Mouse (Mus musculus): ENCODE results near the gene Appl1.
"Not testable (repeated sequence)": the region's sequence is repeated elsewhere in the genome, so short reads cannot be mapped to it uniquely, and the experiment has no call there.

Appl1 gene

DNA sequence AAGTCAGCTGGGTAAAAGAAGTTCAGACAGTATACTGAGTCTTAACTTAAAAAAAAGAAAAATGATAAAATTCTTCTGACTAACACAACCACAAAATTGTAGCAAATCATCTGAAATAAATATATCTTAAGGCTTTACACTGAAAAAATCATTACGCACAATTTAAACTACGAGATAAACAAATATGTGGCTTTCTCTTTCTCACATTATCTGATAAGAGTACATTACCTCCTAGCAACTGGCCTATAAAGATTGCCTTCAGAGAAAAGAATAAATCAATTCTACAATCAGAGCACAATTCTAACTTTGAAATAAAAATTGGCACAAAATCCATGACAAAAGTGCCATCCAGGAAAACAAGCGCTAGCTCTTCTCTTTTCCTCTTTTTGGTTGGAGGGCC, 1.9 kb downstream of the Appl1 start:
- DNase-seq (ENCODE audit: low spot score), result no peak

DNA sequence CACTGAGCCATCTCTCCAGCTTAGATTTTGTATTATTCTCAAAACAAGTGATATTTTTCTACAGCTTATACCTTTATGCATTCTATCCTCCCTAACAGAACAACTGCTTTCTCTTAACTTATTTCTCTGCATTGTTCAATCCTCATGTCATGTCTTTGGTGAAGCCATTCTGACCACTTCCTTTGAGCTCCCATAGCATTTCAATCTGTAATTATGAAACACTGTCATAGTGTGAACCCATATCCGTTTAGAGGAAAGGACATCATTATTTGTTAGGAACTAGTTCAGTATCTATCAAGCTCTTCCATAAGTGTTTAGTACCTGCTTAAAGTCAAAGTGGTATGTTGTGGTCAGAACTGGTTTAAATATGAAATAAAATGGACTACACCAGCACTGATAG, 10.5 kb downstream of the Appl1 start:
- DNase-seq (ENCODE audit: low spot score), result no peak

DNA sequence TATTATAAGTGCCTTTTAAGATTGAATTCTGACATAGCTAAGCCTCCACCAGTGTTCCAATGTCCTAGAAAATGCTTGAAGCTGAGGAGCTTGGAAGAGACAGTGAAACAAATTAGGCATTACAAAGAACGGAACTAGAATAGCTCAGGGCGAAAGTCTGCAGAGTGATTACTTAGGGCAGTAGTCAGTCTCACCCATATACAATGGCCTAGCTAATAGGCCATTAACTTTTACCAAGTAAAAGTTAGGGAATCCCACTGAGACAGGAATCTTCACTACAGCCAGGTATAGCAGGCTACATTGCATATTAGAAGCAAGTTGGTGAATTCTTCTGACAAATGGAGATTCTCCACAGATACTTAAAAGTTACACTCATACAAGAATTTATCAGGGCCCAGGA, 14.9 kb downstream of the Appl1 start:
- DNase-seq (ENCODE audit: low spot score), result not testable (repeated sequence)

DNA sequence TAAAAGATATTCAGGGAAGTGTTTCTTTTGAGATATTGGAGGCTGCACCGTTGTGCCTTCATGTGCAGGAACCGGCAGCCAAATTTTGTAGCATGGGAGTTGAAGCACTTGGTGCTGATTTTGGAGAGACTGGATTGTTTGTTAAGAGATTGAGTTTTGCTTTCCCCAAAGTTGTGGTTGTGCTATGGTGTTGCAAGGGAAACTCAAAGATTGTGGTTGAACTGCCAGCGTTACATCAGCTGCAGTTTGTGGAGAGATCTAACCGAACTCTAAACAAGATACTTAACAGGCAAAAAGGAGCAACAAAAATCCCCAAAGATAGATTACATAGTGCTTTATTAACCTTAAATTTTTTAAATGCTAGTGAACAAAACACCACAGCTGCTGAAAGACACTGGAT, 35.5 kb downstream of the Appl1 start:
- no peak for DNase-seq (ENCODE audit: low spot score)

DNA sequence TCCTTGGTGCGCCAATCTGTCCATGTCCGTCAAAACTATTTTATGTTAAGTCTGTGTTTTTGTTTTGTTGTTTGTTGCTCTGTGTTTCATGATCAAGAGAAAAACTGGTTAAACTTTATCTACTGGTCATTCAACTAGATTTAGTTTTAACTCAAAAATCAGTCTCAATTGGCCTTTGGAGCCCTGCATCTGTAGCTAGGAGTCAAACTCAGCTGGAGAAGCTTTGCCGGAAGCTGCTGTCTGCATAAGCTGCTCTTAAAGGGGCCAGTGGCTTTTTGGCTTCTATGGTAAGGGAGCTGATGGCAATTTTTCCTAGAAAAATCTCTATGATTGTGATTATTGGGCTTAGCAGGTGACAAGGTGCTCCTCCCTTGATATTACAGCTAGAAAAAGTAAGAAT, 36.1 kb downstream of the Appl1 start:
- no peak for DNase-seq (ENCODE audit: low spot score)

DNA sequence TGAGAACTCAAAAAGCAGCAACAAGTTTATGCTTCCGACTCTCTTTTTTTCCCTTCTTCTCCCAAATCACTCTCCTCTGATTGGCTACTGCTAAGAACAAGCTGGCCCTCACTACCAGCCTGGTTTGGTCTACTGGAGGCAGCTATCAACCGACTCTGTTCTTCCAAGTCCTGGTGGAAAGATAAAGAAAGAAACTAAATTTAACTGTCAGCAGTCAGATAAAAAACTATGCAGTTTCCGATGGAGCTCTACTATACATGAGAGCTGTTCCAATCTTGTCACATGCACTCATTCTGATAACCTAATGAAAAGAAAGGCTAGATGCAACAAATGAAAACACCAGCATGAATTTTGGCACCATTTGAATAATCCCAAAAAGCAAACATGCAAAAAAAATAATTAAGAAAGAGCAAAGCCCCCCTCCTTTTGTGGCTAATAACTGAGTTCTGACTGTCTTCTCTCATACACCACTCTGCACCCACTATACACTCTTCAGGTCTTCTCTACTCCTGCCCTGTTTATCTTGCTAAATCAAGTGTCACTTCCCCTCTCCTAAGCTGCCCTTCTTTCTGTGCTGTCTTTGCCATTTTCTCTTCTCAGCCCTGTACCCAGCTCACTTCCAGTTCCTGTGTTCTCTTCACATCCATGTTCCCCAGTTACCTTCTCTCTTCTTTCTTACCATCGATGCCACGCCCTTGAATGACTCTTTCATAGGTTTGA, 47.2 kb downstream of the Appl1 start:
- no peak for DNase-seq (ENCODE audit: low spot score)

DNA sequence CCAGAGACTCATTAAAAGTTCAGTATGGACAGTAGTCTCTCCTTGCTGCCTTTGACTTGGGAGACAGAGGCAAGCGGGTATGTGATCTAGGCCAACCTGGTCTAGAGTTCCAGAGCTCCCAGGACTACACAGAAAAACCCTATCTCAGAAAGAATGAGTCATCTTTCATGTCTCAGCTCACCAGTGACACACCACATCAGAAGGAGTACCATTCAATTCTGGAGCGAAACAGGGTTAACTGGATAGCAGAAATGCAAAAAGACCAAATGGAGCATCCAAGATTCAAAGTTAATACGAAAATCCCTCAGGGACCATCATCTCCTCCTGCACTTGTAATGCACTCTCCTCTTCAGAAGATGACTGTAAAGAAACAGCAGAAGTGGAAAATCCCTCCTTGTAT, 51.7 kb downstream of the Appl1 start:
- no peak for DNase-seq (ENCODE audit: low spot score)

DNA sequence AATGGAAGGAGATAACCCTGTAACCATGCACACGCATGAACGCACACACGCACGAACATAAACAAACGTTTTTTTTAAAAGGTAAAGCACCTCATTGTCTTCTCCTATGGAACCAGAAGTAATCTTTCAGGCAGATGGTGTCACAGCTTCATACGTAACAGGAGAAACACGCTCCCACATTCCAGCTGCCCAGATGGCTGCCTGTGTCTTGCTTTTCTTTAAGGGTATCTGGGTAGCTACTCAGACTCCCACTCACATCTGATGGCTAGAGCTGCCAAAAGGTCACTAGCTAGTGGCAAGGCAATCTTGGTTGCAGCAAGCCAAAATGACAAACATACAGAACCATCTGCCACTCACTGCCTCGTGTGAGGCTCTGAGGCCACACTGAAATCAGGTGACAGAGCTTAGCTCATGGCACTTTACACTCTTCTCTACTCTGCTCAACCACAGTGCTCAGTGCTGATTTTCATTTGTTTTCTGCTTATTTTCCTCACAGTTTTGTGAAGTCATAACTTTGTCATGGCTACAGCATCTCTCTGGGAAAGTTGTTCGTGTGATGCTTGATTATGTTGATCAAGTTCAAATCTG, 57.3 kb downstream of the Appl1 start:
- no peak for DNase-seq (ENCODE audit: low spot score)

DNA sequence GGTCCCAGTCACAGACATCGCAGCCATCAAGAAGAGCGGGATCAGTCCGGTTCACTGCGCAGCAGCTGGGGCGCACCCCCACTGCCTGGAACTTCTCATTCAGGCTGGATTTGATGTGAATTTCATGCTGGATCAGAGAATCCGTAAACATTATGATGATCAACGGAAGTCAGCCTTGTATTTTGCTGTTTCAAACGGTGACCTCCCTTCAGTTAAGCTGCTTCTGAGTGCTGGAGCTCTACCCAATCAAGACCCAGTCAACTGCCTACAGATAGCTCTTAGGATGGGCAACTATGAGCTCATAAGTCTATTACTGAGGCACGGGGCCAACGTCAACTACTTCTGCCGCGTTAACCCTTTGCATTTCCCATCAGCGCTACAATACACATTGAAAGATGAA, 59.2 kb downstream of the Appl1 start:
- DNase-seq (ENCODE audit: low spot score), result no peak

DNA sequence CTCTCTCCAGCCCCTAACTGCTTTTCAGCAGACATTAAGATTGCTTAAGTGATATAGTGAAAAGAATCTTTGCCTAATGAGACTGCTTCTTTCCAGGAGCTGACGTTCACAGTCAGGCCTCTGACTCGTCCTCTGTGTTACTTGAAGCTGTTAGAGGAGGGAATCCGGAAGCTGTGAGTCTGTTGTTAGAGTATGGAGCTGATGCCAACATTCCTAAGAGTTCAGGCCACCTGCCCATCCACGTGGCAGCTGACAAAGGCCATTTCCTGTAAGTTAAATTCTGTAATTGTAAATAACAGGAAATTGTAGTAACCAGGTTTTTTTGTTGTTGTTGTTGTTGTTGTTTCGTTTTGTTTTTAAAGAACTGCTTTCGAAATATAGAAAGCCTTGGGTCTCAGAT, 59.8 kb downstream of the Appl1 start:
- DNase-seq (ENCODE audit: low spot score), result no peak

DNA sequence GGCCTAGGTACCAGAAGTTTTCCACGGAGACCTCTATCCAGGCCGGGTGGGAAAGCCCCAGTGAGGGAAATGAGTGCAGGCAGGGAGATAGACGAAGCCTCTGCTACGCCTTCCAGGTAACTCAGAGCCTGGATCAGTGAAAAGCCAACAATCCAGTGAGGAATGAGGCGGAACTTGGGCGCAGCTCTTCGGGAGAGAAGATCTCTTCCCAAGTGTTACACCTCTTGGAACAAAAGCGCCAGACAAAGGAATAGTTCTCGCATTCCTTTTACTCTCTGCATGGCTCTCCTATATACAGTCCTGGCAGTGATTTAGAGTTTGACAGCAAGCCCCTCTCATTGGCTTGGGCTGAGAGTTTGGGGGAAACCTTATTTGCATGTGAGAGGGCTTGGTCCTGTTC, 60.6 kb downstream of the Appl1 start:
- DNase-seq (ENCODE audit: low spot score), result not testable (repeated sequence)

DNA sequence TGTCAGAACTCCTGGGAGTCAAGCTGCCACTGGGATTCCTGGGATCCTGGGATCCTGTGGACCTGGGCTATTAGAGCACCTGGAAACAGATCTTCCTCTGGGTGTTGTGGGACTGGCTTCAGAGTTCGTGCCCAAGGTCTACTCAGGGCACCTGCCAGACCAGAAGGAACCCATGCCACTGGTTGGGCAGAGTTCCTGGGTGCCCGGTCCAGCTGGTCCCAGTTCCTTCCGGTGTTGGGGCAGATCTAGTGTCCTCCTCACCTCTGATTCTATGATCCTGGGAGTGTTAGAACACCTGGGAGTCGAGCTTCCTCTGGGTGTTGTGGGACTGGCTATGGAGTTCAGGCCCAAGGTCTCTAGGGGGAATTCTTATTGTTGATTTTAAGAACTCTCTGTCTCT, 63.6 kb downstream of the Appl1 start:
- no peak for DNase-seq (ENCODE audit: low spot score)

DNA sequence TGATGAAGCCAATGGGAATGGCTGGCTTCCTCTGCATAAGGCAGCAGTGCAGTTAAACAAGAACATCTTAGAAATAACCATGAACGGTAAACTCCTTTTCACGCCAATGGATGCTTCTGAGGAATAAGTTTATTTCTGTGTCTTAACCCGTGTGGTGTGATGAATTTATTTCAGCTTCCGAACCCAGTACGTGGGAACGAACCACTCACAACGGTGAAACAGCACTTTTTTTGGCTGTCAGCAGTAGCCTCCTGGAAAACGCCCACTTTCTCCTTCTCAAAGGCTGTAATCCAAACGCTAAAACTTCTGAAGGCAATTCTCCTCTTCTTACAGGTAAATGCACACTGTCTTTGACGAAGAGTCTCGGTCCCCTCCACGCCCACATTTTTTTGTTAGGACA, 70.1 kb downstream of the Appl1 start:
- no peak for DNase-seq (ENCODE audit: low spot score)

DNA sequence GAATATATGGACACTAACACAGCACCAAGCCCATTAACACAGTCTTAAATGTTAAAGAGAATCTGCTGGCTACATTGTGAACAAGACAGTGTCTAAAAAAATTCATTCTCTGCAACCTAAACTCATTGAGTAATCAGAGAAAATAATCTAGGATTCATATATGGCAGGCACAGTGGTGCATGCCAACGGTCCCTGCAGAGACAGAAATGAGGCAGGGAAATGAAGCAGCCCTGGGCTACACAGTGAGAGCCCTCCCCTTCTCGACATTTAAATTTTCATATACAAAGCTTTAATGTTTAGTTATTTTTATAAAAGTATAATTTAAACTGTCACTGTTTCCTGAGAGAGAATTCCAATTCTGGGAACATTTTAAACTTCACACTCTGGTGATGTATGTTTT, 71.5 kb downstream of the Appl1 start:
- DNase-seq (ENCODE audit: low spot score), result no peak

DNA sequence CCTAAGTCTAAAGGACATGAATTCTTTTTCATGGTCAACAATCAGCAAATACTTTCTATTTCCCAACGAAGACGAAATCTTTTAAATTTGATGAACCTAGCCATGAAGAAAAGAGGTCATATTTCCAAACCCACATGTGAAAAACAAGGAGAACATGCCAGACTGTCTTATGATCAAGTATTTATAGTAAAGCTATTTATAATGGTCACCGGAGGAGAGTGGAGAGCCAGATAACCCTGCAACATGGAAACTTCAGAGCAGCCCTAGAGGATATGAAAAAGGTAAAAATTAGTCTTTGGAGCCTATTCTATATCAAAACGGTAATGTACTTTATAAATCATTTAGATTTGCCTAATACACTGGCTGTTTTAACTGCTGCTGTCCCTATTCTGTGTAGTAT, 76.6 kb downstream of the Appl1 start, which contains the start of gene Asb14:
Gene Asb14, plus strand, starts transcription at position 166 of the 400 bp plus-strand sequence.
- DNase-seq (ENCODE audit: low spot score), result no peak

DNA sequence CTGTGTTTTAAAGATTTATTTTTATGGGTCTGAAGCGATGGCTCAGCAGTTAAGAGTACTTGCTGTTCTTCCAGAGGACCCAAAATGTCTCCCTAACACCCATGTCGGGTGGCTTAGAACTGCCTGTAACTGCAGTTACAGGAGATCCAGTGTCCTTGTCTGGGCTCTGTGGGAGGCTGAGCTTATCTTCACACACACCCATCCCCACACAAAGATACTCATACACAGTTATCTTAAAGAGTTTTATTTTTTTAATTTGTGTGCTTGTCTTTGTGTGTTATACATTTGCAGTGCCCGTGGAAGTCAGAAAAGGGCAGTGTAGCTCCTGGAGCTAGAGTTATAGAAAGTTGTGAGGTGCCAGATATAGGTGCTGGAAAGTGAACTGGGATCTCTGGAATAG, 80.3 kb downstream of the Appl1 start:
- no peak for DNase-seq (ENCODE audit: low spot score)

DNA sequence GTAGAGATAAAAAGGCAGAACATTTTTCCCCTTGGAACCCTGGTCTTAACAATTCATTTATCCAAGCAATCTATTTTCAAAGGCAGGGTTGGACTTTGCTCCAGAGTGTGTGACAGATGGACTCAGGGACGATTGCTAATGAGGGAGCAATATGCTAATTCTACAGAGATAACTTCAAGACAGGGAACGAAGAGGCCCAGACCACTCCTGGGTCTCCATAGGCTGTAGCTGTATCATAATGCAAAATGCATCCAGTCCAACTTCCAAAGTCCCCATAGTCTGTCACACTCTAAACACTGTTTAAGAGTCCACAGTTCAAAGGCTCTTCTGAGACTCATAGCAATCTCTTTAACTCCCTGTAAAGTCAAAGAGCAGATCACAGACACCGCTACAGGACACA, 83.8 kb downstream of the Appl1 start:
- no peak for DNase-seq (ENCODE audit: low spot score)

DNA sequence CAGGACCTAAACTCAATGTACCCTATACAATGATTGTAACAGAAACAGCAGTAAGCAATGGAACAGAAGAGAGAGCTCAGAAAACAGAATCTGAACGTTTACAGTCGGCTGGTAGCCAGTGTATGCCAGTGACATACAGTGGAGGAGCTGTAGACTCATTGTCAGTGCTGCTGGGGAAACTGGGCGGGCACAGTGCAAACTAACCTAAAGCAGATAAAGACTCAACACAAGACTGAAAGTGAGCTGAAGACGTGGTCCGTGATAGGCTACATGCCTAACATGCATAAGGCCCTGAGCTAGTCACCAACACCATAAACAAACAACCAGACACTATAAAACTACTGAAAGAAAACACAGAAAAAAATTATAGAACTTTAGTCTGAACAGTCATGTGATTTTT, 89.3 kb downstream of the Appl1 start:
- no peak for DNase-seq (ENCODE audit: low spot score)

DNA sequence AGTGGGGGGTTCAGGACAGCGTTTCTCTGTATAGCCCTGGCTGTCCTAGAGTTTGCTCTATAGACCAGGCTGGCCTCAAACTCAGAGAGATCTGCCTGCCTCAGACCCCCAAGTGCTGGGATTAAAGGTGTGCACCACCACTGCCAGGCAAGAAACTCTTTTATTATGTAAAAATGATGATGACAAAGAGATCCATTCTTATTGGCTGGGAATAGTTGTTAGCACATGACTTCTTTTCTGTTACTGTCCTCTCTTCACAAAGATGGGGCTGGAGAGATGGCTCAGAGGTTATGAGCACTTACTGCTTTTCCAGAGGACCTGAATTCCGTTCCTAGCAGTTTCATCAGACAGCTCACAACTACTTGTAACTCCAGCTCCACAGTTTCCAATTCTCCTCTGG, 91.1 kb downstream of the Appl1 start:
- DNase-seq (ENCODE audit: low spot score), result no peak

DNA sequence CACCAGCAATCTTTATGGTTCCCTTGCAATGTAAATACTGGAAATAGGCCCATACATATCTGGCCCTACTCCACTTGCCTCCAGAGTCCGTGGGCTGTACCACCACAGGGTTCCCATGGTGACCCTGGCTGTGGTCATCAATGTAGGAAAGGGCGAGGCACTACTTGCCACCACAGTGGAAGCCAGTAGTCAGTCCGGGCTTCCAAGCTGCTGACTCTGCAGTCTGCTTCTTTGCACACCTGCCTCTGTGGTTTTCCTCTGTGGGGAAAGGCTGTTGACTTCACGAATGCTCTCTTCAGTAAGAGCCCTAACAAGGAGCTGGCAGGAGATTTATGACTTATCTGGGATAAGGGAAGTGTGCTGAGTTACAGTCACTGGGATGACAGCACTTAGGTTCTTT, 92.3 kb downstream of the Appl1 start:
- DNase-seq (ENCODE audit: low spot score), result no peak

Measured in ovary, postnatal 14 days (tissue).